Comparison of ENCODE assay signal across 9 mouse cellular contexts in genomic region chr2:153710701-153711330, GRCm38 (mm10). TPM values are rescaled to one million over a fixed set of nuclear protein-coding genes. Genes with fewer than 3 reads are reported as not detected.
DNase-seq lines count a peak whose midpoint lies in the region; ATAC-seq lines count a peak whose summit lies in the region.
"Had no signal": no experiment of that assay in that cellular context is flagged by ENCODE, and none has a peak within 500 bp of the region (broad histone marks: within the 10 kb centered on the region; RNA-seq: fewer than 3 reads in every experiment).

No protein-coding gene starts in this region.

- 53% methylated on average over 8 of the region's 8 CpGs for WGBS in forebrain, embryonic 11.5 days
- WGBS in forebrain, embryonic 15.5 days = 53% methylated on average over 8 of the region's 8 CpGs
- WGBS in neural tube, embryonic 15.5 days = 49% methylated on average over 8 of the region's 8 CpGs

- no peak for ATAC-seq in forebrain, embryonic 11.5 days (replicated peaks; ENCODE audit: low FRiP score)
- ATAC-seq in forebrain, embryonic 15.5 days (replicated peaks) = no peak
- no peak for ATAC-seq in neural tube, embryonic 15.5 days (ENCODE audit: low FRiP score)

- H3K4me2 ChIP-seq in forebrain, embryonic 11.5 days (ENCODE audit: low read depth, low read length, severe bottlenecking) = no peak overlapping the region
- H3K4me2 ChIP-seq in forebrain, embryonic 15.5 days (replicated peaks) = no peak overlapping the region
- no peak overlapping the region for H3K4me2 ChIP-seq in neural tube, embryonic 15.5 days

- H3K27me3 ChIP-seq in forebrain, embryonic 11.5 days (ENCODE audit: control insufficient read depth, insufficient read depth, low read length) = no peaks in the 10 kb centered on the region
- no peaks in the 10 kb centered on the region for H3K27me3 ChIP-seq in forebrain, embryonic 15.5 days
- no peaks in the 10 kb centered on the region for H3K27me3 ChIP-seq in neural tube, embryonic 15.5 days (replicated peaks)

- peak; percentile 53 for DNase-seq in forebrain, embryonic 11.5 days (ENCODE audit: low spot score)
- peak; percentile 33 for DNase-seq in neural tube, embryonic 10.5 days (ENCODE audit: extremely low spot score, low spot score)
- DNase-seq in cerebellum, adult 9-11 months = peak; percentile 14
- peak; percentile 6 to 21 for DNase-seq in heart, postnatal 36 days
- DNase-seq in lung, postnatal 25 days (ENCODE audit: low spot score) = peak; percentile 31
- no peak for DNase-seq in gastrocnemius, postnatal 36 days

- no peaks in the 10 kb centered on the region for H3K36me3 ChIP-seq in forebrain, embryonic 11.5 days (ENCODE audit: control insufficient read depth, insufficient read depth, low read length)
- no peaks in the 10 kb centered on the region for H3K36me3 ChIP-seq in forebrain, embryonic 15.5 days
- no peaks in the 10 kb centered on the region for H3K36me3 ChIP-seq in neural tube, embryonic 15.5 days

- peaks cover 3% of the 10 kb centered on the region; the same call in 1 of the 2 replicates for H3K4me1 ChIP-seq in forebrain, embryonic 11.5 days (replicated peaks; ENCODE audit: control insufficient read depth, insufficient read depth, low read length)
- H3K4me1 ChIP-seq in forebrain, embryonic 15.5 days = peaks cover 14% of the 10 kb centered on the region
- peaks cover 14% of the 10 kb centered on the region for H3K4me1 ChIP-seq in neural tube, embryonic 15.5 days

- H3K9me3 ChIP-seq in forebrain, embryonic 11.5 days (ENCODE audit: control insufficient read depth, low read length) = no peaks in the 10 kb centered on the region
- no peaks in the 10 kb centered on the region for H3K9me3 ChIP-seq in forebrain, embryonic 15.5 days
- no peaks in the 10 kb centered on the region for H3K9me3 ChIP-seq in neural tube, embryonic 15.5 days (replicated peaks)

- no peak overlapping the region for H3K9ac ChIP-seq in forebrain, embryonic 11.5 days (ENCODE audit: low read length)
- no peak overlapping the region for H3K9ac ChIP-seq in forebrain, embryonic 15.5 days (replicated peaks)
- H3K9ac ChIP-seq in neural tube, embryonic 15.5 days (replicated peaks) = no peak overlapping the region

- no peak overlapping the region for H3K4me3 ChIP-seq in forebrain, embryonic 11.5 days (ENCODE audit: low read depth, low read length)
- H3K4me3 ChIP-seq in forebrain, embryonic 15.5 days = no peak overlapping the region
- no peak overlapping the region for H3K4me3 ChIP-seq in neural tube, embryonic 15.5 days (replicated peaks)

- intact Hi-C loops in heart, postnatal 36 days (cut with DNase I) = loop anchor here (1.0 to 5.0 kb wide), 3 partner anchors 84 to 221 kb away; no protein-coding TSS in a partner anchor
- intact Hi-C loops in gastrocnemius, postnatal 36 days (cut with DNase I) = loop anchor here (2.0 kb wide), 1 partner anchor 140 kb away; no protein-coding TSS in a partner anchor

- no peak overlapping the region for H3K27ac ChIP-seq in forebrain, embryonic 11.5 days (ENCODE audit: low read depth, low read length)
- no peak overlapping the region for H3K27ac ChIP-seq in forebrain, embryonic 15.5 days (replicated peaks)
- H3K27ac ChIP-seq in neural tube, embryonic 15.5 days (replicated peaks) = no peak overlapping the region

RNA-seq across cellular contexts. Expression of gene Dnmt3c, which starts 14.4 kb away (rescaled TPM):
- not detected in 2 replicates for polyA plus RNA-seq in forebrain, embryonic 11.5 days (2014; fragmentation: Nextera tagmentation; extraction: Ambion mirVana)
- polyA plus RNA-seq in forebrain, embryonic 15.5 days (2015; fragmentation: Nextera tagmentation; extraction: Ambion mirVana) = not detected in 2 replicates
- 0.09 and 0.12 TPM in 2 replicates for polyA plus RNA-seq in neural tube, embryonic 15.5 days (2015; fragmentation: Nextera tagmentation; extraction: Ambion mirVana)
- not detected for total RNA-seq in heart, postnatal 36 days (2021)
- total RNA-seq in gastrocnemius, postnatal 36 days (2021) = not detected
- total RNA-seq: adrenal gland, adult 18-20 months had no signal

RNA-seq across cellular contexts. Expression of gene Mapre1, which starts 30.3 kb away (rescaled TPM):
- 313 and 357 TPM in 2 replicates for polyA plus RNA-seq in forebrain, embryonic 11.5 days (2014; fragmentation: Nextera tagmentation; extraction: Ambion mirVana)
- polyA plus RNA-seq in forebrain, embryonic 15.5 days (2015; fragmentation: Nextera tagmentation; extraction: Ambion mirVana) = 399 and 423 TPM in 2 replicates
- polyA plus RNA-seq in neural tube, embryonic 15.5 days (2015; fragmentation: Nextera tagmentation; extraction: Ambion mirVana) = 338 and 342 TPM in 2 replicates
- 10 to 100 TPM; 51.4 to 57.7 TPM for total RNA-seq in heart, postnatal 36 days (2021)
- 10 to 100 TPM; 34.7 to 35.9 TPM for total RNA-seq in gastrocnemius, postnatal 36 days (2021)

Comparison
In these comparisons a context has a peak if more than half of its experiments do, and no peak if none do; other contexts are left out.
1. DNase-seq: peak in forebrain, embryonic 11.5 days (single experiment), neural tube, embryonic 10.5 days (single experiment), cerebellum, adult 9-11 months (single experiment), heart, postnatal 36 days (2 of 2) and lung, postnatal 25 days (single experiment); none in gastrocnemius, postnatal 36 days (0 of 2).